11 mouse cellular contexts compared by ENCODE assay signal in genomic region chr19:30118344-30119312, GRCm38 (mm10). TPM values are rescaled to one million over a fixed set of nuclear protein-coding genes. Genes with fewer than 3 reads are reported as not detected.
DNase-seq lines count a peak whose midpoint lies in the region; ATAC-seq and TF ChIP-seq lines count a peak whose summit lies in the region.
"Had no signal": no experiment of that assay in that cellular context is flagged by ENCODE, and none has a peak within 500 bp of the region (broad histone marks: within the 10 kb centered on the region; RNA-seq: fewer than 3 reads in every experiment).

No protein-coding gene starts in this region.

- peak; percentile 28 for DNase-seq in kidney, adult 18-20 months
- DNase-seq in kidney, postnatal 10 days = no peak
- peak; percentile 11 for DNase-seq in large intestine, adult 2 months (ENCODE audit: low read depth, low spot score)
- DNase-seq in retina, embryonic 14.5 days (ENCODE audit: low spot score) = no peak
- DNase-seq in adrenal gland, adult 18-20 months (ENCODE audit: low spot score in 2 of 2) = no peak
- no peak for DNase-seq in cerebellum, adult 11 months
- DNase-seq: cerebellum, adult 9-10 months had no signal

- H3K4me2 ChIP-seq in forebrain, embryonic 12.5 days = peak overlapping the region; percentile 8; the same call in 1 of the 2 replicates
- H3K4me2 ChIP-seq: lung, embryonic 15.5 days had no signal

- H3K9me3 ChIP-seq in forebrain, embryonic 12.5 days = no peaks in the 10 kb centered on the region
- H3K9me3 ChIP-seq: lung, embryonic 15.5 days had no signal

- H3K9ac ChIP-seq in forebrain, embryonic 12.5 days = no peak overlapping the region
- H3K9ac ChIP-seq: lung, embryonic 15.5 days had no signal

- H3K27ac ChIP-seq in forebrain, embryonic 12.5 days = peak overlapping the region; percentile 84
- H3K27ac ChIP-seq in olfactory bulb, adult 2 months (ENCODE audit: insufficient read depth, low read depth, low read length) = peak overlapping the region; percentile 75
- H3K27ac ChIP-seq: lung, embryonic 15.5 days had no signal

- no peak for TF ChIP-seq POLR2A in olfactory bulb, adult 2 months (IDR thresholded peaks at IDR 0.05; ENCODE audit: insufficient read depth, low read depth, low read length)

- ATAC-seq in forebrain, embryonic 12.5 days (ENCODE audit: low FRiP score) = peak; percentile 52

- H3K27me3 ChIP-seq in forebrain, embryonic 12.5 days = no peaks in the 10 kb centered on the region
- H3K27me3 ChIP-seq: lung, embryonic 15.5 days had no signal

- H3K36me3 ChIP-seq in forebrain, embryonic 12.5 days (replicated peaks) = peaks cover 17% of the 10 kb centered on the region; the same call in 1 of the 2 replicates
- H3K36me3 ChIP-seq: lung, embryonic 15.5 days had no signal

- H3K4me3 ChIP-seq in forebrain, embryonic 12.5 days (replicated peaks) = no peak overlapping the region
- H3K4me3 ChIP-seq in olfactory bulb, adult 2 months (ENCODE audit: insufficient read depth, low read depth, low read length) = no peak overlapping the region
- H3K4me3 ChIP-seq: lung, embryonic 15.5 days had no signal

- WGBS in forebrain, embryonic 12.5 days = 82% methylated on average over 17 of the region's 17 CpGs
- 62% methylated on average over 17 of the region's 17 CpGs for WGBS in large intestine, adult 2 months
- 72% methylated on average over 17 of the region's 17 CpGs for WGBS in olfactory bulb, adult 2 months

- no peak for TF ChIP-seq CTCF in olfactory bulb, adult 2 months (IDR thresholded peaks at IDR 0.05; ENCODE audit: insufficient read depth, low read depth, low read length)

- peaks cover 58% of the 10 kb centered on the region for H3K4me1 ChIP-seq in forebrain, embryonic 12.5 days
- H3K4me1 ChIP-seq in olfactory bulb, adult 2 months (ENCODE audit: control insufficient read depth, insufficient read depth, low read length) = peaks cover 24% of the 10 kb centered on the region

RNA-seq across cellular contexts. Expression of gene Gldc, which starts 56.6 kb away (rescaled TPM):
- polyA plus RNA-seq in forebrain, embryonic 12.5 days (2016; fragmentation: Nextera tagmentation; extraction: Ambion mirVana) = 44.9 and 51.8 TPM in 2 replicates
- 0.05 and 0.15 TPM in 2 replicates for polyA plus RNA-seq in large intestine, adult 2 months (2012; rRNA removed)
- polyA plus RNA-seq in olfactory bulb, adult 2 months (2012; ENCODE audit: insufficient read depth, insufficient read length, low replicate concordance, missing spikeins) = not detected in 2 replicates
- total RNA-seq in adrenal gland, adult 18-20 months (2021) = 1 to 10 TPM; 1.3 to 1.7 TPM
- polyA plus RNA-seq: spleen, adult 2 months had no signal

Comparison
In these comparisons a context has a peak if more than half of its experiments do, and no peak if none do; other contexts are left out.
1. DNase-seq: peak in kidney, adult 18-20 months (single experiment) and large intestine, adult 2 months (single experiment); none in kidney, postnatal 10 days (single experiment), retina, embryonic 14.5 days (single experiment), adrenal gland, adult 18-20 months (0 of 2) and cerebellum, adult 11 months (single experiment).
2. RNA of gene Gldc, which starts 56.6 kb away (polyA plus RNA-seq): 44.9 to 51.8 TPM in forebrain, embryonic 12.5 days; 0.05 to 0.15 TPM in large intestine, adult 2 months and not detected in olfactory bulb, adult 2 months; every median in the first group is over 10 times any median in the second.